Comparison of ENCODE assay signal across 12 mouse cellular contexts in the genomic region with DNA sequence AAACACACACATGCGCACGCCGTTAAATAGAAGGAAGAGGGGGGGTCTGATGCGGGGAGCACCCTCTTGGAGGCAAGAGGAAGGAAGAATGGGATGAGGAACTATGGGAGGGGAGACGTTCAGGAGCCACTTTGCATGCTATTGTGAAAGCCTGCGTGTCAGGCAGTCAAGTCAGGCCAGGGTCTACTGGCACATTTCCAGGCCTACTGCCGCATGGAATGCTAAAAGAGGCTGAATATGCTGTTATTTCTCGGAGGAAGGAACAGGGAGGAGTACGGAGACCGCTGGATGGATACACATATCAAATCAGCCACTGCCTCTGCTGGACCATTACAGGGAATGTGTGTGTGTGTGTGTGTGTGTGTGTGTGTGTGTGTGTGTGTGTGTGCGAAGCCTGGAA.
A peak's percentile ranks its signal among the peaks of the same experiment; 100 is the strongest.
DNase-seq lines count a peak whose midpoint lies in the region; ATAC-seq lines count a peak whose summit lies in the region.
"Had no signal": no experiment of that assay in that cellular context is flagged by ENCODE, and none has a peak within 500 bp of the region (broad histone marks: within the 10 kb centered on the region; RNA-seq: fewer than 3 reads in every experiment).

No protein-coding gene starts in this region.

- H3K27ac ChIP-seq in intestine, embryonic 14.5 days (ENCODE audit: low read depth), result no peak overlapping the region
- no peak overlapping the region for H3K27ac ChIP-seq in intestine, embryonic 16.5 days (ENCODE audit: low read length)
- H3K27ac ChIP-seq in lung, embryonic 16.5 days (ENCODE audit: low read length), result no peak overlapping the region
- H3K27ac ChIP-seq: limb, embryonic 13.5 days had no signal

- H3K36me3 ChIP-seq in intestine, embryonic 14.5 days (ENCODE audit: control insufficient read depth, insufficient read depth, low read length), result no peaks in the 10 kb centered on the region
- no peaks in the 10 kb centered on the region for H3K36me3 ChIP-seq in intestine, embryonic 16.5 days (ENCODE audit: control insufficient read depth, insufficient read depth, low read length)
- H3K36me3 ChIP-seq in lung, embryonic 16.5 days (ENCODE audit: control insufficient read depth, insufficient read depth, low read length), result no peaks in the 10 kb centered on the region
- H3K36me3 ChIP-seq: limb, embryonic 13.5 days had no signal

- ATAC-seq in intestine, embryonic 14.5 days (replicated peaks; ENCODE audit: low FRiP score, low TSS enrichment, low read depth), result no peak
- ATAC-seq in intestine, embryonic 16.5 days, result no peak
- peak; percentile 45; the same call in 1 of the 2 replicates for ATAC-seq in lung, embryonic 16.5 days (ENCODE audit: low read depth)
- ATAC-seq in CD4-positive, CD25-positive, alpha-beta regulatory T cell, adult 4 months, result no peak

- DNase-seq in cerebellum, adult 11-12 months, result peak; percentile 10
- DNase-seq in cerebellum, adult 9-10 months, result no peak
- DNase-seq in intestine, embryonic 14.5 days (ENCODE audit: low spot score), result peak; percentile 51
- no peak for DNase-seq in lung, postnatal 14 days
- DNase-seq in cerebellum, postnatal 4 days (ENCODE audit: low spot score in 2 of 2), result peak; percentile 29 to 37
- DNase-seq: heart, postnatal 10 days; spleen, adult 18-20 months had no signal

- WGBS in intestine, embryonic 14.5 days, result 70% methylated on average over 11 of the region's 11 CpGs
- 55% methylated on average over 11 of the region's 11 CpGs for WGBS in intestine, embryonic 16.5 days
- WGBS in lung, embryonic 16.5 days, result 48% methylated on average over 9 of the region's 11 CpGs

- H3K9ac ChIP-seq in intestine, embryonic 14.5 days (ENCODE audit: low read length), result no peak overlapping the region
- H3K9ac ChIP-seq in intestine, embryonic 16.5 days (ENCODE audit: low read depth, low read length), result no peak overlapping the region
- H3K9ac ChIP-seq in lung, embryonic 16.5 days (ENCODE audit: low read length), result no peak overlapping the region
- H3K9ac ChIP-seq: limb, embryonic 13.5 days had no signal

- H3K4me1 ChIP-seq in intestine, embryonic 14.5 days (replicated peaks; ENCODE audit: control insufficient read depth, insufficient read depth, low read length), result no peaks in the 10 kb centered on the region
- H3K4me1 ChIP-seq in intestine, embryonic 16.5 days (ENCODE audit: control insufficient read depth, insufficient read depth, low read length), result no peaks in the 10 kb centered on the region
- no peaks in the 10 kb centered on the region for H3K4me1 ChIP-seq in lung, embryonic 16.5 days (replicated peaks; ENCODE audit: control insufficient read depth, insufficient read depth, low read length)
- H3K4me1 ChIP-seq: limb, embryonic 13.5 days; megakaryocyte, embryonic 14.5 days had no signal

- H3K4me2 ChIP-seq in intestine, embryonic 14.5 days (ENCODE audit: low read length), result no peak overlapping the region
- H3K4me2 ChIP-seq in intestine, embryonic 16.5 days (ENCODE audit: low read depth, low read length), result no peak overlapping the region
- no peak overlapping the region for H3K4me2 ChIP-seq in lung, embryonic 16.5 days (ENCODE audit: low read depth, low read length)
- H3K4me2 ChIP-seq: limb, embryonic 13.5 days had no signal

- no peaks in the 10 kb centered on the region for H3K27me3 ChIP-seq in intestine, embryonic 14.5 days (replicated peaks; ENCODE audit: control insufficient read depth, insufficient read depth, low read length)
- no peaks in the 10 kb centered on the region for H3K27me3 ChIP-seq in intestine, embryonic 16.5 days (replicated peaks; ENCODE audit: control insufficient read depth, insufficient read depth, low read length)
- no peaks in the 10 kb centered on the region for H3K27me3 ChIP-seq in lung, embryonic 16.5 days (ENCODE audit: control insufficient read depth, insufficient read depth, low read depth, low read length)
- H3K27me3 ChIP-seq: limb, embryonic 13.5 days; megakaryocyte, embryonic 14.5 days had no signal

- no peaks in the 10 kb centered on the region for H3K9me3 ChIP-seq in intestine, embryonic 14.5 days (ENCODE audit: control insufficient read depth, low read length)
- H3K9me3 ChIP-seq in intestine, embryonic 16.5 days (ENCODE audit: control insufficient read depth, low read length), result no peaks in the 10 kb centered on the region
- no peaks in the 10 kb centered on the region for H3K9me3 ChIP-seq in lung, embryonic 16.5 days (ENCODE audit: control insufficient read depth, low read length)
- H3K9me3 ChIP-seq: limb, embryonic 13.5 days had no signal

- no peak overlapping the region for H3K4me3 ChIP-seq in intestine, embryonic 14.5 days (ENCODE audit: low read depth, low read length)
- no peak overlapping the region for H3K4me3 ChIP-seq in intestine, embryonic 16.5 days (ENCODE audit: low read length)
- H3K4me3 ChIP-seq in lung, embryonic 16.5 days (ENCODE audit: low read length), result no peak overlapping the region
- H3K4me3 ChIP-seq: limb, embryonic 13.5 days; megakaryocyte, embryonic 14.5 days had no signal

Comparison
In these comparisons a context has a peak if more than half of its experiments do, and no peak if none do; other contexts are left out.
1. DNase-seq: peak in cerebellum, adult 11-12 months (single experiment), intestine, embryonic 14.5 days (single experiment) and cerebellum, postnatal 4 days (2 of 2); none in cerebellum, adult 9-10 months (single experiment) and lung, postnatal 14 days (single experiment).